Mouse (Mus musculus) mature B cell (primary cell): ENCODE measurements around the gene Prrt3.

Experiments
- in situ Hi-C: fragments of 300-500 bp; cut with MboI; formaldehyde crosslinking; loops from 2 replicates; pipeline ENCODE4 v1.14.3; 2019

Prrt3 gene

DNA sequence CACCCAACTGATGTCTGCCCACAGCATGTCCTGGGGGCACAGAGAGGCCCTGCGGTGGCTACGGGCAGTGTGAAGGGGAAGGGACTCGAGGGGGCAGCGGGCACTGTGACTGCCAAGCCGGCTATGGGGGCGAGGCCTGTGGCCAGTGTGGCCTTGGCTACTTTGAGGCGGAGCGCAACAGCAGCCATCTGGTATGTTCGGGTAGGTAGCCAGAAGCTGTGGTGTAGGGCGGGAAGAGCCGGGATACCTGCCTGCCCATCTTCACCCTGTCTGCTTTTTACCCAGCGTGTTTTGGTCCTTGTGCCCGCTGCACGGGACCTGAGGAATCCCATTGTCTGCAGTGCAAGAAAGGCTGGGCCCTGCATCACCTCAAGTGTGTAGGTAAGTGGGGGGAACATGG lies 12.3 kb downstream of the Prrt3 start:
- in situ Hi-C loops, result no loop called here

DNA sequence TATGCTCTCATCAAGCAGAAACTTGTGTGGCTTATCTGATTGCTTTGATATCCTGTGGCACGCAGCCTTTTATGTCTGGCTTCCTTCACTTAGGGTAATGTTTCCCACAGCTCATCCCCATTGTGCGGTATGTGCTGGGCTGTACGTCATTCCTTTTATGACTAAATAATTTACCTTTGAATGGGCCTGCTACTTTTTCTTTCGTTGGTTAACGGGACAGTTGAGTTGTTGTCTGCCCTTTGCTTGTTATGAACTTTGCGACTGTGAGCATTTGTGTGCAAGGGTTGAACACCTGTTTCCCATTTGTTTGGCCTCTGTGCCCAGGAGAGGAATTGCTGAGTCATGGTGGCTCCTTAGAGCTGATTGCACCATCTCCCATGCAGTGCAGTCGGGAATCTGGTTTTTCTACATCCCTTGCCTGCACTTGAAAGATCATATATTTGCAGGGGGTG lies 14.6 kb downstream of the Prrt3 start:
- in situ Hi-C loops, result no loop called here

DNA sequence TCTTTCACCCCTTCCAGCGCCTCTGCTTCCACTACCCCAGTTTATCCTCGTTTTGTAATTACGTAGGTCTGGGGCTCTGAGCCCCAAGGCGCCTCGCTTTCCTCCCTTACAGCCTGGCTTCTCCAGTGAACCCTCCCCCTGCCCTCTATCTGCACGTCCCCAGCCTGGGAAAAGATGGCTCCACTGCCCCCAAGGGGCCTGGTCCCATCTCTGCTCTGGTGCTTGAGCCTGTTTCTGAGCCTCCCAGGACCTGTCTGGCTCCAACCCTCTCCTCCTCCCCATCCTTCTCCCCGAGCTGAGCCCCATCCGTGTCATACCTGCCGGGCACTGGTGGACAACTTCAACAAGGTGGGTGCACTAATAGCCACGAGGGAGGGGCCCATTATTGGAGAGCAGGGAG lies 18.0 kb downstream of the Prrt3 start:
- in situ Hi-C loops, result no loop called here

DNA sequence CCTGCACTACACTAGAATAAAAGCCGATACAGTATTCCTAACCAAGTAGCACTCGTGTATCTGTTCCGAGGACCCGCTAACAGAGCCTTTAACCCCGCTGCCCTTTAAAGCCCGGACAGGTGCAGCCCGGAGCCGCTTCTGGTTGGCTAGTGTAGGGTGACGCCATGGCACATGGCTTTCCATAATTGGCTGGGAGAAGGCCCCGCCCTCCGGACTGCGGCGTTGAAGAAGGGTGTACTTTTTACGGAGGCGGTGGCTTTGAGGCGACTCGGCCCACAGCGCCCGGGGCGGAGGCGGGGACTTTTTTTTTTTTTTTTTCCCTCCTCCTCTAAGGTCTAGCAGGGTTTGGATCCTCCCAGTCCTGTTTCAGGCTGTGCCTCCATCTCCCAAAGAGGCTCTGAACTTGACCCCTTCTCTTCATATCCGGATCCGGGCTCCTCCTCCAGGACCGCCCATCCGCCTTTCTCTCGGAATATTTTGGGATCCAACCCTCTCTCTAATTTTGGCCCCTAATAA lies 18.6 kb downstream of the Prrt3 start, which contains the start of gene Creld1:
TSS of gene Creld1 (plus strand) at position 198 of the 516 bp plus-strand sequence.
- in situ Hi-C loops, result no loop called here

DNA sequence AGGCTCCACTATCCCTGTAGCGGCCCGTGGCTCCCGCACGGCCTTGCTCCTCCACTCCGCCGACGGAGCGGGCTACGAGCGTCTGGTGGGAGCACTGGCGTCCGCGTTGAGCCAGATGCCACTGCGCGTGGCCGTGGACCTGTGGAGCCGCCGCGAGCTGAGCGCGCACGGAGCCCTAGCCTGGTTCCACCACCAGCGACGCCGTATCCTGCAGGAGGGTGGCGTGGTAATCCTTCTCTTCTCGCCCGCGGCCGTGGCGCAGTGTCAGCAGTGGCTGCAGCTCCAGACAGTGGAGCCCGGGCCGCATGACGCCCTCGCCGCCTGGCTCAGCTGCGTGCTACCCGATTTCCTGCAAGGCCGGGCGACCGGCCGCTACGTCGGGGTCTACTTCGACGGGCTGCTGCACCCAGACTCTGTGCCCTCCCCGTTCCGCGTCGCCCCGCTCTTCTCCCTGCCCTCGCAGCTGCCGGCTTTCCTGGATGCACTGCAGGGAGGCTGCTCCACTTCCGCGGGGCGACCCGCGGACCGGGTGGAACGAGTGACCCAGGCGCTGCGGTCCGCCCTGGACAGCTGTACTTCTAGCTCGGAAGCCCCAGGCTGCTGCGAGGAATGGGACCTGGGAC lies 19.1 kb downstream of the Prrt3 start:
- in situ Hi-C loops, result no loop called here

DNA sequence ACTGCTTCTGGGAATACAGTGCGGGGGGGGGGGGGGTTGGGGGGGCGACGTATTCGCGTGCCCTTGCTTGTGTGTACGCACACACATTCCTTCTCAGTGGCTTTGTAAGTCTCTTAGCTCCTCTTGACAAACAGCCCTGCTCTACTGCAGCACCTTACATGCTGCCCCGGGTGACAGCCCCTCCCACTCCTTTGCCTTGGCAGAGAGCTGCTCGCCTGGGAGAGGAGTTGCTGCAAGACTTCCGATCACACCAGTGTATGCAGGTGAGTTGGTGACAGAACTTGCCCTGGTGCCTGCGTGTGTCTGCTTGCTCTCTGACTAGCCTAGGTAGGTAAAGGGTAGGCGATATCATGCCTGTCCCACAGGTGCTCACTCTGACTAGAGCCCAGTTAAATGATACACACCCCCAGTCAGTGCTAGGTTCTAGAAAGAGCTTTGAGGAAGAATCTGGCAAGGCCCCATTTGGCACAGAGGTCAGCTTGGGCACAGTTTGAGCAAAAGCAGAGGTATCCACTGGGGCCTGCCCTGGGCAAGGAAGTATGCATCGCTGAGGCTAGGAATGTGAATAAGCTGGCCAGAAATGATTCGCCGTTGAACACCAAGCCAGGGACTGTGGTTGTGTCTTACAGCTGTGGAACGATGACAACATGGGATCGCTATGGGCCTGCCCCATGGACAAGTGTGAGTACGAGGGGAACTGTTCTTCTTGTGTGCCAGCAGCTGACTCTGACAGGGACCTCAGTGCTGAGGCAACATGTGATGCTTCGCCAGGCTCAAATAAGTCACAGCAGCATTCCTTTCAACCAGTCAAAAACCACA lies 21.0 kb downstream of the Prrt3 start:
- in situ Hi-C loops, result no loop called here

DNA sequence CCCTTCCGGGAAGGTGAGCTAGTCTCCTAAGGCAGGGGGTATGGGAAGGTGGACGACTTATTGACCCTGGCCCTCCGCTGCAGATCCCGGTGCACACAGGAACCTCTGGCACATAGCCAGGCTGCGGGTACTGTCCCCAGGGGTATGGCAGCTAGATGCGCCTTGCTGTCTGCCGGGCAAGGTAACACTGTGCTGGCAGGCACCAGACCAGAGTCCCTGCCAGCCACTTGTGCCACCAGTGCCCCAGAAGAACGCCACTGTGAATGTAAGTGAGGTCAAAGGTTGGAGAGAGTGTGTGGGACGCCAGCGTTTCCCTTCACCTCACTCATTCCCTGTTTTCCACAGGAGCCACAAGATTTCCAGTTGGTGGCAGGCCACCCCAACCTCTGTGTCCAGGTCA lies 22.8 kb downstream of the Prrt3 start:
- in situ Hi-C loops, result no loop called here

DNA sequence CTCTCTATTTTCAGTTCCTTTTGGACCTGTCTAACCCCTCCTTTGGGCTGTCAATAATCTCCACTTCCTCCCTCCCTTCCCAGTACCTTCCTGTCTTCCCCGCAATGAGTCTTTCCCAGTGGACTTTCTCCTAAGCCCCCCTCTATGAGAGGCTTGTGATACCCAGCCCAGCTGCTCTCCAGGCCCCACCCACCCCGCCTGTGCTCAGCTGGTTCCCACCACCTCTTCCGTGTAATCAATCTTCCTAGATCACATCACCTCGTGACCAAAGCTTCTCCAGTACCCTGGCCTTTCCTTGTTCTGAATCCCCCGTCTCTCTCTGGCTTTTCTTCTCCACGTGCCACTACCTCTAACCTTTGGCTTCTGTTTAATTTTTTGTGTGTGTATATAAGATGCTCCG lies 24.4 kb downstream of the Prrt3 start:
- in situ Hi-C loops, result no loop called here

DNA sequence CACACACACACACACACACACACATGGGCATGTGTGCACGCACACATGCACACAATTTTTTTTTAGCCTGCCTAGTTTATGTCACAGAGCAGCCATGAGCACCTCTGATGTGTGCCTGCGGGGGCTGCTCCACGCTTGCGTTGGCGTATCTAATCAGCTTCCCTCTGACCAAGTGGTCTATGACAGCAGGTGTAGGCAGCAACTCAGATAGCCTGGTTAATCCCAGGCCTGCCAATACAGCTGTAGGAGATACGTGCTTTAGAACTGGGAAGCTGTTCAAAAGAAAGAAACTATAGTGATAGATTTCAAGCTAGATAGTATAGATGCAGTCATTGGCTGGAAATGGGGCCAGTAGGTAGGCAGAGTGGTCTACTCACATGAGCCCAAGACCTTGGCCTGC lies 28.0 kb downstream of the Prrt3 start:
- in situ Hi-C loops, result no loop called here

DNA sequence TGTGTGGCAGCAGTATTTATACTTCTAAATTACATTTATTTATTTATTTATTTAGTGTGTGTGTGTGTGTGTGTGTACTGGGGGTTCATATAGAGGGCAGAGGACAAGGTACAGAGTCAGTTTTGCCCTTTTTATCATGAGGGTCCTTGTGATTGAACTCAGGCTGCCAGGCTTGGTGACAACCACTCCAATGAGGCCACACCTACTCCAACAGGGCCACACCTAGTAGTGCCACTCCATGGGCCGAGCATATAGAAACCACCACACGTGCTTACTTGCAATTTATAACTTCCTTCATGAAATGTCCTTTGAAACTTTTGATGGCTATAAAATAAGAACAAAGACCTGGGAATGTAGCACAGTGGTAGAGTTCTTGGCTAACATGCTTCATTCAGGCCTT lies 28.5 kb downstream of the Prrt3 start:
- in situ Hi-C loops, result no loop called here

DNA sequence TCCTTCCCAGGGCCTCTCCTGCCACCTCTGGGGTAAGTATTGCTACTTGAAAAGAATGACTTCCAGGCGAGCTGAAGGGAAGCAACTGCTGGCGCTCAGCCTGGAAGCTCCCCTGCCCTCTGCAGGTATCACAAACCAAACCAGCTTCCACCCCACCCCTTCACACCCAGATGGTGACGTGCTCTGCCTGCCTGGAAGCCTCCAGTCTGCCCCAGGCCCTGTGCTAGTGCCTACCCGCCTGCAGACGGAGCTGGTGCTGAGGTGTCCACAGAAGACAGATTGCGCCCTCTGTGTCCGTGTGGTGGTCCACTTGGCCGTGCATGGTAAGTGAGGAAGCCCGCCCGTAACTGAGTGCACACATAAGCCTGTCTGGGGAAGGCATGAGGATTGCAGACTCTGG lies 29.7 kb downstream of the Prrt3 start:
- in situ Hi-C loops, result no loop called here

DNA sequence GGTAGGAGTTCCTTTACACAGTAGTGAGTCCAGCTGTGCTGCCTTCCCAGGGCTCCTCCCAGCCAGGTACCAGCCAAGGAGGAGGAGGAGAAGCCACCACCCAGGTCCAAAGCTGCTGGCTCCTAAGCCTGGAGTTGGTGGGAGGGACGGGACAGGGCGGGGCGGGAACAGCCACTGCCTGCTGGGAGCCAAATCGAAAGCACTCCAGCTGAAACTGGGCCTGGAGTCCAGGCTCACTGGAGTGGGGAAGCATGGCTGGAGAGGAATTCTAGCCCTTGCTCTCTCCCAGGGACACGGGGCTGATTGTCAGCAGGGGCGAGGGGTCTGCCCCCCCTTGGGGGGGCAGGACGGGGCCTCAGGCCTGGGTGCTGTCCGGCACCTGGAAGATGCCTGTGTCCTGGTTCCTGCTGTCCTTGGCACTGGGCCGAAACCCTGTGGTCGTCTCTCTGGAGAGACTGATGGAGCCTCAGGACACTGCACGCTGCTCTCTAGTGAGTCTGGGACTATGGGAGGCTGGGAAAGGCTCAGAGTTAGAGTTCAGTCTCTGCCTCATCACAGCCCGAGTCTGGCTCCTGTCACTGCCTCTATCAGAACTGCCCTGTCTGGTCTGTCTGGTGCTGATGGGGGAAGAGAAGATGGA lies 30.3 kb downstream of the Prrt3 start, which contains the start of gene Il17rc:
TSS of gene Il17rc (plus strand) at position 131 of the 640 bp plus-strand sequence.
- in situ Hi-C loops, result no loop called here

DNA sequence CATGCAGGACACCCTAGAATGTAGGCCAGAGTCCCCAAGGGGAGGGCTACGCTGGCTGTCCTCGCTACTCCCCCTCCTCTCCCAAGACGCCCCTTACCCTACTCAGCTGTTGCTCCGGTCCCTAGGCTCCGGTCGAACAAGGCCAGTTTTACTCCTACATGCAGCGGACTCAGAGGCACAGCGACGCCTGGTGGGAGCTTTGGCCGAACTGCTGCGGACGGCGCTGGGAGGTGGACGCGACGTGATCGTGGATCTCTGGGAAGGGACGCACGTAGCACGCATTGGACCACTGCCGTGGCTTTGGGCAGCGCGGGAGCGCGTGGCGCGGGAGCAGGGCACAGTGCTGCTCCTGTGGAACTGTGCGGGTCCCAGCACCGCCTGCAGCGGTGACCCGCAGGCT lies 32.3 kb downstream of the Prrt3 start:
- in situ Hi-C loops, result no loop called here

DNA sequence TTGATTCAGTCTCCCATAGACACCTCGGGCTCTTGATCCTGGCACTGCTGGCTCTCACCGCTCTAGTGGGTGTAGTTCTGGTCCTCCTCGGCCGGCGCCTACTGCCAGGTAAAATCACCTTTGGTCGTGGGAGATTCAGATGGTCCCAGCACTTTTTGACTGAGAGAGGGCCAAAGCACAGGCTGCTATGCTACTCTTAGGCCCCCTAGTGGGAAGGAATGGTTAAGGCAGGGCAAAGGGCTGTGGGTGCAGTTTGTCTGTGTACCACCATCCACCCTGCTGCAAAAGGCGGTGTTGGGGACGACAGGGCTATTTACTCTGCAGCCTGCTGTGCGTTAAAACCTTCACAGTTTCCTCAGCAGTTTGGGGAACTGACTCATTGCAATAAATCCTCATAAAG lies 32.7 kb downstream of the Prrt3 start:
- in situ Hi-C loops, result no loop called here

DNA sequence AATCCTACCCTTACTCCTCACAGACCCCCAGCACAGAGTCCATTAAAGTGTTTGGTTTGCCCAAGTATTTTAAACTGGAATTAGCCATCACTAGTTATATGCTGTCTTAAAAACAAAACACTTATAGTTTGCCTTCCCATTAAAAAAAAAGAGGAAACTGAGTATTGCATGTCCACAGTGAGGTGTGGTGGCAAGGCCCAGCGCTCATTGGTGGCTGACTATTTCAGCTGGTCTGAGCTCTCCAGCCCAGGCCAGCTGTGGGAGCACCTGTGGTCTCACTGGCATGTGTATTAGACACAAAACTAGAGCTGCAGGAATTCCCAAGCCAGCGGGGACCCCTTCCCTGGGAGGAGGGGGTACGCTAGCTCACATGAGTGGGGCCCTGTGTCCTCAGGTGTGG lies 33.2 kb downstream of the Prrt3 start:
- in situ Hi-C loops, result no loop called here

DNA sequence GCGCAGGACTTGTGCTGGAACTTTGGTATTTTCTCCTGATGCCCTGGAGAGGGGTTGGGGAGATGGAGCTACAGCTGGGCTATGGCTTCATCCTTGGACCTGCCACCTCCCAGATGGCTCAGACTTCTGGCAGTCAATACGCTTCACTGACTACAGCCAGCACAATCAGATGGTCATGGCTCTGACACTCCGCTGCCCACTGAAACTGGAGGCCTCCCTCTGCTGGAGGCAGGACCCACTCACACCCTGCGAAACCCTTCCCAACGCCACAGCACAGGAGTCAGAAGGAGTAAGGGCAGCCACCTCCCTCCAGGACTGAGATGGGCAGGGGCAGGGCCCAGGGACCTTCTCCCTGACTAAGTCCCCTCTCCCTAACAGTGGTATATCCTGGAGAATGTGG lies 36.1 kb downstream of the Prrt3 start:
- in situ Hi-C loops, result no loop called here

DNA sequence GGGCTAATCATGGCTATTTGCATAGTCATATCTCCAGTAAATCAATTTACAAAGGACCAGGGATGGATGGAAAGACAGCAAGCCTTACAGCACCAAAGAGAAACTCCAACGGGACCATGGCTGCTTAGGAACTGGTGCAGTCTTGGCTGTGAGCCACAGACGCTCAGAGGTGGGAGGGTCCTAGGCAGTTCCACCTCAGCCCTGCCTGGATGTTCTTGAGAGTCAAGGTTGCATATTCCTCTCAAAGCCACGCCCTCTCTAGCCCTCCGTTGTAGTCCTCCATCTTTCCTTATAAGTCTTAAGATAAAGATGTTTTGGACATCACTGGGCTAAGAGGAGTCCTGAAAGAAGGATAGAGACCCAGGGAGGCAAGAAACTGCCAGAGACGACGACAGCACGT lies 37.7 kb downstream of the Prrt3 start:
- in situ Hi-C loops, result no loop called here

DNA sequence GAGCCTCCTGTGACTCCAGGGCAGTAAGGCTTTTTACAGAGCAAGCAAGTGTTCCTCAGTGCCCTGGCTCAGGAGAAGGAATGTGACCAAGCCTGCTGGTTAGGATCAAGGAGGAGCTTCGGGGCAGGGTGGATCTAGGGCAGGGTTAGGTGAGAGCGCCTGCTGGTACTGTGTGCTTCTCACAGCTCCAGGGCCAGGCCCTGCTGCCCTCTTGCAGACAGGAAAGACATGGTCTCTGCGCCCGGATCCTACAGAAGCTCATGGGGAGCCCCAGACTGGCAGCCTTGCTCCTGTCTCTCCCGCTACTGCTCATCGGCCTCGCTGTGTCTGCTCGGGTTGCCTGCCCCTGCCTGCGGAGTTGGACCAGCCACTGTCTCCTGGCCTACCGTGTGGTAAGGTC lies 43.1 kb downstream of the Prrt3 start:
- in situ Hi-C loops, result no loop called here

DNA sequence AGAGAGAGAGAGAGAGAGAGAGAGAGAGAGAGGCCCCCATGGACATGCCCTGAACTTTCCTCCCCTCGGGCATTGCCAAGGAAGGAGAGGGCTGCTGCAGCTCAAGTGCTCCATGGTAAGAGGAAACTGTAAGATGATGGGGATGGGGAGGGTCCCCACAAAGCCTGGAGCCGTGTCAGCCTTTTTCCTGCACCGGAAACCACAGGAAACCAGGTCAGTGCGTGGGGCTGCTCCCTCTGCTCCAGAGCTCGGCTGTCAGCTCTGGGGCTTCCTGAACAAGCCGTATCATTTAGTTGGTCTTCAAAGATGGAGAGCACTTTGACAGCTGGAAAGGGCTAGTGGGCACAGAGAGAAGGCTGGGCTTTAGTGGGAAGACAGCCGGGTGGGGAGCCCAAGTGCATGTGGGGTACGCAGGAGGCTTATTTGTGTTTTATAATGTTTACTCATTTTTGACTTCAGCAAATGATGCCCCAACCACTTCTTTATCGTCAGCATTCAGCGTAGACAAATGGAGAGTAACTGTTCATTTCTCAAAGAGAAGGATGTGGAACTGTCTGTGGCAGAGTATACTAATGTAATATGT lies 43.7 kb downstream of the Prrt3 start, which contains the start of gene Il17re:
TSS of gene Il17re (plus strand) at position 533 of the 583 bp plus-strand sequence.
- in situ Hi-C loops, result no loop called here

DNA sequence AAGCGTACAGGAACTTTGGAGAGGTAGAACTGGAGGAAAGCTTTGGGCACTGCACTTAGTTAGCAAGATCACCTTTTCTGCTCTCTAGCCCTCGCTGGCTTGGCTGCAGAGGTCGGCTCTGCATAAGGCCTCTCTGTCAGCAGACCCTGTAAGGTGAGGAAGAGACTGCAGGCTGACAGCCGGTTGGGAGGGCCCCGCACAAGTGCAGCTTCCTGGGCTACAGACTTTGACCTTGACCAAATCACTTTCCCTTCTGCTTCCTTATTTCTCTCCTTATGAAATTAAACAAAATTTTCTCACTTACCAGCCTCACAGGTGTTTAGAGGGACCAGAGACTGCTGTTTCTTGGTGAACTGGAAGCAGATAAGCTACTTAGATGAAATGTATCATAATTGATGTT lies 46.7 kb downstream of the Prrt3 start:
- in situ Hi-C loops, result no loop called here

DNA sequence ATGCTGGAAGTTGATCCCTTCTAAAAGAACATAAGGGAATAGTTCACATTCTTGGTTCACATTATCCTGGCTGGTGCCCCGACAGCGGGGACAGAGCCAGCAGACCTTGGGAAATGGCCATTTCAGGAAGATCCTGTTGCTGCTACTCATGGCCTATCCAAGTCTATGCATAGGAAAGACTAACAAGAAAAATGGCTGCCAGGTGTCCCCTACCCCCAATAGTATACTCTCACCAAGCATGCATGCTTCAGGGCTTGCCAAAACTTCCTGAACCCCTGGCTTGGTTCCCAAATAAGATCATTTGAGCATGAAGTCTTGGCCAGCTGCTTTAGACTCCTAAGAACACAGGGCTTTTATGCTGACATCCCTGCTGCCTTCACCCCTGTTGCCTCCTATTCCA lies 49.9 kb downstream of the Prrt3 start:
- in situ Hi-C loops, result no loop called here

DNA sequence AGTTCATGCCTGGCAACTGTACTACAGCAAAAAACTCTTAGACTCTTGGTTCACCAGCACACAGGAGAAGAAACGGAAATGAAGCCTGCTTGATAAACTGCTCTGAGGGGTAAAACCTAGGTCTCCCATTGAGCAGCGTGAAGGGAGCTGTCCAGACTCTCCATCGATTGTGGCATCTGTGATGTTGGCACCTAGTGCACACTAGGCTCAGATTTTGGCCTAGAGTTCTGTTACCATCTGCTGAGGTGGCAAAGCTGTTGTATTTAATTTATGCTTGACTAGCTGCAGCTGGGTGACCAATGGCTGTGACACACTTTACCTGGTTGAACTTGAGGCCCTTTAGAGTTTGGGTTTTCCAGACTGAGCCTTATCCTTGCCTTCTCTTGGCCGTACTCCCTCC lies 54.1 kb downstream of the Prrt3 start:
- in situ Hi-C loops, result no loop called here
